Mouse (Mus musculus) CH12.LX (cell line): ENCODE results near the gene Gm17387. TPM values are rescaled to one million over a fixed set of nuclear protein-coding genes. Genes with fewer than 3 reads are reported as not detected.

Experiments
- DNase-seq: peaks from one replicate; pipeline ENCODE4 v3.0.0-alpha.2; 2013; ENCODE audit errors: extremely low read depth
- H3K27ac ChIP-seq: 2 replicates; pipeline ENCODE4 v1.5.1; 2012; ENCODE audit warnings: low read depth, mild to moderate bottlenecking, control low read depth, moderate library complexity; ENCODE audit not compliant: insufficient read depth
- H3K27me3 ChIP-seq: replicated peaks from 2 replicates; pipeline ENCODE3; 2012; ENCODE audit warnings: inconsistent platforms
- H3K36me3 ChIP-seq, 2 experiments: replicated peaks in 1 of 2; 2 replicates each; pipeline versions ENCODE3 to v1.6.1; 2012; ENCODE audit warnings: inconsistent platforms in 1 of 2, low read length in 1 of 2, mild to moderate bottlenecking in 1 of 2, mixed read lengths in 1 of 2, moderate library complexity in 1 of 2; ENCODE audit not compliant: control insufficient read depth in 1 of 2, insufficient read depth in 1 of 2
- H3K4me1 ChIP-seq, 2 experiments: 2 replicates each; pipeline ENCODE4 v1.6.1; 2012; ENCODE audit warnings: inconsistent platforms in 1 of 2, moderate library complexity in 1 of 2; ENCODE audit not compliant: insufficient read depth in 2 of 2, control insufficient read depth in 1 of 2
- H3K4me2 ChIP-seq: 2 replicates; pipeline ENCODE4 v1.6.1; 2012; ENCODE audit warnings: low read depth, mild to moderate bottlenecking, control low read depth; ENCODE audit not compliant: poor library complexity, insufficient read depth, severe bottlenecking
- H3K4me3 ChIP-seq, 3 experiments: fragments of 150-350 bp in 1 of 3; sonication (generic) in 1 of 3; replicated peaks in 1 of 3; 2 replicates each; pipeline versions ENCODE3 to v1.5.1; 2011 to 2012; ENCODE audit warnings: low read depth in 2 of 3, low read length in 2 of 3, mild to moderate bottlenecking in 2 of 3, moderate library complexity in 2 of 3, control low read depth in 1 of 3, improper control_type of control experiment in 1 of 3, inconsistent platforms in 1 of 3, mixed read lengths in 1 of 3; ENCODE audit not compliant: poor library complexity in 1 of 3
- H3K79me2 ChIP-seq: replicated peaks from 2 replicates; pipeline ENCODE4 v1.6.1; 2012; ENCODE audit warnings: mild to moderate bottlenecking, moderate library complexity; ENCODE audit not compliant: control insufficient read depth, poor library complexity, insufficient read depth, severe bottlenecking; ENCODE audit errors: extremely low read depth
- H3K9ac ChIP-seq: 2 replicates; pipeline ENCODE4 v1.6.1; 2012; ENCODE audit warnings: low read depth, mild to moderate bottlenecking, control low read depth, moderate library complexity; ENCODE audit not compliant: insufficient read depth
- H3K9me3 ChIP-seq: replicated peaks from 2 replicates; pipeline ENCODE3; 2012; ENCODE audit warnings: low read length, inconsistent platforms, mixed read lengths
- BHLHE40 ChIP-seq: IDR thresholded peaks from 2 replicates; pipeline ENCODE4 v1.6.1; 2011; ENCODE audit warnings: mild to moderate bottlenecking, low read depth, low read length, improper control_type of control experiment
- CHD1 ChIP-seq: IDR thresholded peaks from 2 replicates; pipeline ENCODE4 v1.6.1; 2012; ENCODE audit warnings: low read depth, low read length, improper control_type of control experiment, inconsistent platforms
- CTCF ChIP-seq, 2 experiments: IDR thresholded peaks in 1 of 2; conservative IDR thresholded peaks in 1 of 2; 2 replicates each; pipeline ENCODE4 v1.5.1; 2011 to 2012; ENCODE audit warnings: low read depth in 2 of 2, low read length in 2 of 2, improper control_type of control experiment in 1 of 2, inconsistent platforms in 1 of 2, mild to moderate bottlenecking in 1 of 2, moderate library complexity in 1 of 2
- E2F4 ChIP-seq: IDR thresholded peaks from 2 replicates; pipeline ENCODE4 v1.6.1; 2011; ENCODE audit warnings: low read depth, low read length, improper control_type of control experiment; ENCODE audit not compliant: insufficient replicate concordance
- ELF1 ChIP-seq: IDR thresholded peaks from 2 replicates; pipeline ENCODE4 v1.6.1; 2014; ENCODE audit warnings: low read depth, mild to moderate bottlenecking, inconsistent platforms, low read length, improper control_type of control experiment
- ETS1 ChIP-seq: conservative IDR thresholded peaks from 2 replicates; pipeline ENCODE4 v1.6.1; 2012; ENCODE audit warnings: low read depth, mild to moderate bottlenecking, inconsistent platforms, low read length, improper control_type of control experiment, moderate library complexity
- GABPA ChIP-seq: IDR thresholded peaks from 2 replicates; pipeline ENCODE4 v1.6.1; 2012; ENCODE audit warnings: low read depth, low read length, improper control_type of control experiment, inconsistent platforms; ENCODE audit not compliant: insufficient replicate concordance
- HCFC1 ChIP-seq: IDR thresholded peaks from 2 replicates; pipeline ENCODE4 v1.6.1; 2012; ENCODE audit warnings: low read depth, mild to moderate bottlenecking, inconsistent platforms, low read length, improper control_type of control experiment
- IRF4 ChIP-seq: IDR thresholded peaks from 2 replicates; pipeline ENCODE4 v1.6.1; 2014; ENCODE audit warnings: low read depth, mild to moderate bottlenecking, inconsistent platforms, low read length, improper control_type of control experiment
- JUN ChIP-seq: IDR thresholded peaks from 2 replicates; pipeline ENCODE4 v1.6.1; 2011; ENCODE audit warnings: low read depth, mild to moderate bottlenecking, low read length, improper control_type of control experiment, moderate library complexity; ENCODE audit not compliant: insufficient read depth
- JUND ChIP-seq: conservative IDR thresholded peaks from 2 replicates; pipeline ENCODE4 v1.6.1; 2011; ENCODE audit warnings: low read depth, low read length, improper control_type of control experiment
- MAX ChIP-seq: IDR thresholded peaks from 2 replicates; pipeline ENCODE4 v1.6.1; 2011; ENCODE audit warnings: low read length, improper control_type of control experiment
- MAZ ChIP-seq: IDR thresholded peaks from 2 replicates; pipeline ENCODE4 v1.6.1; 2012; ENCODE audit warnings: low read depth, mild to moderate bottlenecking, inconsistent platforms, low read length, improper control_type of control experiment, moderate library complexity
- MEF2A ChIP-seq: IDR thresholded peaks from 2 replicates; pipeline ENCODE4 v1.6.1; 2014; ENCODE audit warnings: low read depth, mild to moderate bottlenecking, inconsistent platforms, low read length, improper control_type of control experiment, borderline replicate concordance
- NRF1 ChIP-seq: IDR thresholded peaks from 2 replicates; pipeline ENCODE4 v1.6.1; 2014; ENCODE audit warnings: low read depth, mild to moderate bottlenecking, inconsistent platforms, low read length, improper control_type of control experiment, moderate library complexity
- POLR2A ChIP-seq: IDR thresholded peaks from 2 replicates; pipeline ENCODE4 v1.6.1; 2011; ENCODE audit warnings: low read depth, mild to moderate bottlenecking, improper control_type of control experiment, low read length
- POLR2AphosphoS2 ChIP-seq: IDR thresholded peaks from 2 replicates; pipeline ENCODE4 v1.6.1; 2011; ENCODE audit warnings: low read depth, low read length, improper control_type of control experiment
- RCOR1 ChIP-seq: conservative IDR thresholded peaks from 2 replicates; pipeline ENCODE4 v1.6.1; 2012; ENCODE audit warnings: low read depth, mild to moderate bottlenecking, inconsistent platforms, low read length, improper control_type of control experiment
- SIN3A ChIP-seq: IDR thresholded peaks from 2 replicates; pipeline ENCODE4 v1.6.1; 2012; ENCODE audit warnings: low read length, improper control_type of control experiment, inconsistent platforms
- SMC3 ChIP-seq: IDR thresholded peaks from 2 replicates; pipeline ENCODE4 v1.6.1; 2011; ENCODE audit warnings: low read depth, low read length, improper control_type of control experiment
- TCF12 ChIP-seq: IDR thresholded peaks from 2 replicates; pipeline ENCODE4 v1.6.1; 2014; ENCODE audit warnings: low read depth, mild to moderate bottlenecking, inconsistent platforms, low read length, improper control_type of control experiment
- UBTF ChIP-seq: IDR thresholded peaks from 2 replicates; pipeline ENCODE4 v1.6.1; 2012; ENCODE audit warnings: low read depth, mild to moderate bottlenecking, inconsistent platforms, low read length, improper control_type of control experiment, moderate library complexity
- USF1 ChIP-seq: IDR thresholded peaks from 2 replicates; pipeline ENCODE4 v1.6.1; 2014; ENCODE audit warnings: low read depth, mild to moderate bottlenecking, inconsistent platforms, low read length, improper control_type of control experiment
- USF2 ChIP-seq: conservative IDR thresholded peaks from 2 replicates; pipeline ENCODE4 v1.6.1; 2011; ENCODE audit warnings: low read depth, low read length, improper control_type of control experiment
- ZC3H11A ChIP-seq: IDR thresholded peaks from 2 replicates; pipeline ENCODE4 v1.6.1; 2012; ENCODE audit warnings: low read depth, mild to moderate bottlenecking, inconsistent platforms, low read length, improper control_type of control experiment
- ZKSCAN1 ChIP-seq: IDR thresholded peaks from 2 replicates; pipeline ENCODE4 v1.6.1; 2012; ENCODE audit warnings: low read depth, inconsistent platforms, low read length, improper control_type of control experiment, borderline replicate concordance
- ZMIZ1 ChIP-seq: IDR thresholded peaks from 2 replicates; pipeline ENCODE4 v1.6.1; 2012; ENCODE audit warnings: low read depth, mild to moderate bottlenecking, inconsistent platforms, low read length, improper control_type of control experiment
- ZNF384 ChIP-seq: IDR thresholded peaks from 2 replicates; pipeline ENCODE4 v1.6.1; 2012; ENCODE audit warnings: low read depth, low read length, improper control_type of control experiment, inconsistent platforms
- dilution Hi-C: fragments of 300-500 bp; cut with MboI; formaldehyde crosslinking; loops from 2 replicates; pipeline ENCODE4 v1.14.3; 2020; ENCODE audit warnings: low sequenced_read_pairs; ENCODE audit not compliant: extremely low pct_unique_long_range_greater_than_20kb, extremely low pct_ligation_motif_present
- in situ Hi-C: fragments of 300-500 bp; cut with MboI; formaldehyde crosslinking; loops from 3 replicates; pipeline ENCODE4 v1.14.3; 2019; ENCODE audit warnings: low sequenced_read_pairs, low pct_ligation_motif_present, low pct_unique_long_range_greater_than_20kb, mixed read lengths
- polyA plus RNA-seq: library from polyadenylated mRNA; unstranded; fragments of >175 nt; gene quantifications from 2 replicates; pipeline ENCODE4 v1.2.1, GENCODE M21; 2012; ENCODE audit warnings: low read depth; ENCODE audit not compliant: insufficient read length
- total RNA-seq, 2 experiments: library from RNA; depleted of rRNA; stranded (reverse); fragments of 300-350 nt in 1 of 2; fragments of >200 nt in 1 of 2; gene quantifications; 2 replicates each; pipeline ENCODE4 v1.2.3; 2012 to 2014

Gm17387 gene
- total and polyA plus RNA-seq, 3 experiments, result not detected

GRCm38 (mm10) chr7:141038090-141039032 lies 9.4 kb downstream of the Gm17387 start:
- no peaks in the 10 kb centered on the region for H3K79me2 ChIP-seq
- DNase-seq, result no peak
- peaks cover 6% of the 10 kb centered on the region for H3K9me3 ChIP-seq
- no peak overlapping the region for H3K4me3 ChIP-seq
- no peak overlapping the region for H3K4me2 ChIP-seq
- TF ChIP-seq MAX (no peak), E2F4 (no peak), BHLHE40 (no peak), ZKSCAN1 (no peak), CHD1 (no peak), MEF2A (no peak), NRF1 (no peak), MAZ (no peak), ZMIZ1 (no peak), TCF12 (no peak), ELF1 (no peak), ETS1 (no peak), JUN (no peak), SIN3A (no peak), USF2 (no peak), ZC3H11A (no peak), ZNF384 (no peak), POLR2AphosphoS2 (no peak)
- TF ChIP-seq, all 38 proteins: peak for 0
- H3K27me3 ChIP-seq, result peaks cover 10% of the 10 kb centered on the region
- dilution Hi-C loops (no loop called here), in situ Hi-C loops (no loop called here)
- H3K36me3 ChIP-seq, result no peaks in the 10 kb centered on the region
- no peak overlapping the region for H3K27ac ChIP-seq
- no peak overlapping the region for H3K9ac ChIP-seq
- H3K4me1 ChIP-seq, result peaks cover 3 to 11% of the 10 kb centered on the region in 2 experiments; a peak in 3 of 4 replicates

- TF ChIP-seq NRF1 (no peak), MEF2A (no peak), CTCF (conservative IDR thresholded peaks at IDR 0.05 in 1 of 2, IDR thresholded peaks at IDR 0.05 in 1 of 2; ENCODE audit: low read depth in 2 of 2, low read length in 2 of 2) (no peak), JUND (no peak), MAZ (no peak), POLR2A (no peak), GABPA (no peak), SMC3 (no peak), USF1 (no peak), RCOR1 (no peak), UBTF (no peak), ZNF384 (no peak), CHD1 (no peak), BHLHE40 (no peak), ZMIZ1 (no peak), HCFC1 (no peak), ZC3H11A (no peak), IRF4 (no peak), ZKSCAN1 (no peak), ETS1 (no peak)
- Histone ChIP-seq H3K9me3 (peaks cover 6% of the 10 kb centered on the region), H3K4me2 (no peak overlapping the region), H3K79me2 (no peaks in the 10 kb centered on the region), H3K9ac (no peak overlapping the region), H3K4me1 (peaks cover 3 to 11% of the 10 kb centered on the region in 2 experiments; a peak in 3 of 4 replicates), H3K4me3 (no peak overlapping the region), H3K27ac (no peak overlapping the region), H3K27me3 (peaks cover 10% of the 10 kb centered on the region), H3K36me3 (no peaks in the 10 kb centered on the region)
- no peak for DNase-seq
- dilution Hi-C loops, result no loop called here
- in situ Hi-C loops, result no loop called here
Measured at GRCm38 (mm10) chr7:141039386-141040107, 10.6 kb downstream of the Gm17387 start.
